Mouse (Mus musculus) left cerebral cortex, adult 8-10 months (tissue): Measurements from ENCODE around the gene Agap1. TPM values are rescaled to one million over a fixed set of nuclear protein-coding genes. Genes with fewer than 3 reads are reported as not detected.
A peak's percentile ranks its signal among the peaks of the same experiment; 100 is the strongest.

Source experiments
- DNase-seq, 2 experiments: peaks; one replicate each; pipeline ENCODE4 v3.0.0; 2022; ENCODE audit warnings: low spot score in 2 of 2
- total RNA-seq, 4 experiments: library from RNA; stranded (reverse); gene quantifications; 2 replicates each; pipeline ENCODE4 v1.2.4; 2022

Agap1 gene
- total RNA-seq, result 100 to 1,000 TPM; 269 to 335 (median 295) TPM

- DNase-seq, result peak; percentile 84 to 95
Observed at GRCm38 (mm10) chr1:89454196-89455123, at the start of gene Agap1. Gene Agap1, plus strand, starts transcription at chr1:89454806.

- DNase-seq, result no peak
Observed at GRCm38 (mm10) chr1:89405991-89406390, 48.6 kb upstream of the Agap1 start.

GRCm38 (mm10) chr1:89407986-89408385, 46.6 kb upstream of the Agap1 start:
- no peak for DNase-seq

- DNase-seq, result no peak
Observed at GRCm38 (mm10) chr1:89413122-89413521, 41.5 kb upstream of the Agap1 start.

GRCm38 (mm10) chr1:89414563-89414962, 40.0 kb upstream of the Agap1 start:
- no peak for DNase-seq

- DNase-seq, result peak; percentile 28 to 80
Observed at GRCm38 (mm10) chr1:89416929-89417328, 37.7 kb upstream of the Agap1 start.

- no peak for DNase-seq
Observed at GRCm38 (mm10) chr1:89420642-89421041, 34.0 kb upstream of the Agap1 start.

GRCm38 (mm10) chr1:89421401-89421800, 33.2 kb upstream of the Agap1 start:
- no peak for DNase-seq

GRCm38 (mm10) chr1:89424563-89424962, 30.0 kb upstream of the Agap1 start:
- no peak for DNase-seq

- no peak for DNase-seq
Observed at GRCm38 (mm10) chr1:89426137-89426536, 28.5 kb upstream of the Agap1 start.

GRCm38 (mm10) chr1:89428671-89429070, 25.9 kb upstream of the Agap1 start:
- no peak for DNase-seq

- no peak for DNase-seq
Observed at GRCm38 (mm10) chr1:89429946-89430640, 24.5 kb upstream of the Agap1 start.

- DNase-seq, result no peak
Observed at GRCm38 (mm10) chr1:89439351-89439750, 15.3 kb upstream of the Agap1 start.

- no peak for DNase-seq
Observed at GRCm38 (mm10) chr1:89441236-89441897, 13.2 kb upstream of the Agap1 start.

- DNase-seq, result no peak
Observed at GRCm38 (mm10) chr1:89443512-89443911, 11.1 kb upstream of the Agap1 start.

GRCm38 (mm10) chr1:89444014-89444413, 10.6 kb upstream of the Agap1 start:
- DNase-seq, result no peak

GRCm38 (mm10) chr1:89450139-89450538, 4.5 kb upstream of the Agap1 start:
- DNase-seq, result no peak

GRCm38 (mm10) chr1:89452138-89452537, 2.5 kb upstream of the Agap1 start:
- no peak for DNase-seq

GRCm38 (mm10) chr1:89453666-89454065, 940 bp upstream of the Agap1 start:
- no peak for DNase-seq

GRCm38 (mm10) chr1:89455421-89456091, 950 bp downstream of the Agap1 start:
- peak; percentile 40 to 42 for DNase-seq

- DNase-seq, result no peak
Observed at GRCm38 (mm10) chr1:89456456-89456855, 1.9 kb downstream of the Agap1 start.
